Mouse (Mus musculus) retina, embryonic 14.5 days (tissue): ENCODE measurements around the gene BC049715.

Experiments used
- DNase-seq: peaks from one replicate; pipeline ENCODE4 v3.0.0-alpha.2; 2015; ENCODE audit warnings: low spot score

BC049715 gene

DNA sequence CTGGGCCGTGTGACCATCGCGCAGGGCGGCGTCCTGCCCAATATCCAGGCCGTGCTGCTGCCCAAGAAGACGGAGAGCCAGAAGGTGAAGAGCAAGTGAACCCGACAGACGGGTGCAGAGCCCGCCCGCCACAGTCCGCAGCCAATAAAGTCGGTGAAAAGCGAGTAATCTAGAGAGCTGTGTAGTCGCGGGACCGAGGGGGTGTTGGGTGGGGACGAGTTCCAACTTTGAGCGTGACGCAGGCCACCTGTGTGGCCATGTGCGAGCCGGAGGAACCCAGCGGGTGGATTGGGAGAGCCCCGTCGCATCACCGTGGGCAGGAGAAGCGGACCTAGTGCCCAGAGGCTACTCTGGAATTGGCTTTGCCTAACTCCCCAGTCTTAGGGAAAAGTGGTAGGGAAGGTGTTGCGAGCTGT is 18.8 kb upstream of the BC049715 start:
- peak; percentile 11 for DNase-seq

DNA sequence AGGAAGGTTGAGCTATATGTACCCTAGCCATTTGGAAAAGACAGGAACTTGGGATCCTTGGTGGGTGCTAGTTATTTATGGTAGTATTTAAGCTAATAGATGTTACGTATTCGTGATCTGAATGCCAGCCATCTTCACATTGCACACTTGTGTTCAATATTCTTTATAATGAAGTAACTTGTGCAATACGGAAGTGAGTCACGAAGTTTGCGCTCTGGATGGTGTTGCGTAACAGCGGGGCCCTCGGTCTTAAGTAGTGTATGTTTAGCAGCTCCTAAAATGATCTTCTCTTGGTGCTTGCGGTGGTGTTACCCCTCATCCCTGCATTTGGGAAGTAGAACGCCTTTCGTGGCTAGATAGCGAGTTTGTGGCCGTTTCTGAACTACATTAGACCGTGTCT is 18.3 kb upstream of the BC049715 start:
- no peak for DNase-seq

DNA sequence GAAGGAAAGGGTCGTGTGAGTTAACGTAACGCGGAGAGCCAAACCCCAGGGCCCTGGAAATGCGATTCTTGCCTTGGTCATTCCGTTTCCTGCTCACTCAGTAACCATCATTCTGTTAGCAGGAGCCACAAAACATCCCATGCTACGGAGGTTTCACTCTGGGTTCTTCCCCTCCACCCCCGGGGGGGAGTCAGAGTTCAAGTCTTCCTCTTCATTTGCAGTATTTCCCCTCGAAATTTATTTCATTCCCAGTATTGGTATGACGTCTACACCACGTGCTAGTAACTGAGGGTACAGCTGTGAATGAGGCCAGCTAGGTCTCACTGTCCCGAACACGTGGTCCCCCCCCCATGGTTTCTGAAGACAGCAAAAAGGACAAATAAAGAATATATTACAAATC is 17.8 kb upstream of the BC049715 start:
- DNase-seq, result no peak

DNA sequence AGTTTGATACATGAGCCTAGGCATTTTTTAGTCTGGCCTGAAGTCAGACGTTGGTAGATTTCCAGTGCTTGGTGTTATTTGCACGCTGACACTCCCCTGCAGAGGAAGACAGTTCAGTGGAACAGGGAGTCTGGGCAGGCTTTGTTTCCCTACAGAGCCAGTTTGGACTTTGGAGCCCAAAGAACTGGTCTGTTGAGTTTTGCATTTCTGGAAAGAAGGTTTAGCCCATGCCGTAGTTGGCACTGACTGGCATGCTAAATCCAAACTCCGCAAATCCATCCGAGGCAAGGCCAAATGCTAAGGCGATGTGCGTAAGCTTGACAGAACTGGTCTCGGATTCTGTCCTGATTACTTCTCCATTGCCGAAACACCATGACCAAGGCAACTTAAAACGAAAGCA is 16.2 kb upstream of the BC049715 start:
- DNase-seq, result no peak

DNA sequence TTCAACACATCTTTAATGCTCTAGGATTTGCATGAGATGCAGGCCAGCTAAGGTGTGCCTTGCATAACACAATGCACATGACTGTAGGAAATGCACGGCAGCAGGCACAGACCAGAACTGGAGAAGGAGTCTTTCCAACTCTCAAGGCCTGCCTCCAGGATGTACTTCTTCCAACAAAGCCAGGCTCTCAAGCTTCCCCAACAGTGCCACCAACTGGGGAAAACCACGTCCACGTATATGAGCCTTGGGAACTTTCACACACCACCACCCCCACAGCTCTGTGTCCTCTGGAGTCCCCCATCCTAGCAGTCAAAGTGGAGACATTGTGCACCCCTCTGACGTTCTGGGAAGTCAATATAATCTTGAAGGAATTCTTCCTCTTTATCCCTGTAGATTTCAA is 14.3 kb upstream of the BC049715 start:
- DNase-seq, result no peak

DNA sequence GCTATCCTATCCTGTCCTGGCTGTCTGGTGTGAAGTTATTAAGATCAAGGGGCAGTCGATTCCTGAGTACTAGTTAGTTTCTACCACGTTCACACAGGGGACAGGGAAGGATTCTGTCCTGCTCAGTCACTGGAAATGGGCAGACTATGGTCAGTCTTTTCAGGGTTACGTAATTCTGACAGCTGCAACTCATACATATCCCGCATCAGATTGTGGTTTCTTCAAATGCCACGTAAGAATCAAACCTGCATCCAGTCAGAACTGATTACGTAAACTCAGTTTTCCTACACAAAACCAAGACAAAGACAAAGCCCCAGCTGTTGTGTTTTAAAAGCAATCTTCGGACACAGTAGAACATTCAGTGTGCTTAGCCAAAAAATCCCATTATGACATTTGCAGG is 12.0 kb upstream of the BC049715 start:
- DNase-seq, result no peak

DNA sequence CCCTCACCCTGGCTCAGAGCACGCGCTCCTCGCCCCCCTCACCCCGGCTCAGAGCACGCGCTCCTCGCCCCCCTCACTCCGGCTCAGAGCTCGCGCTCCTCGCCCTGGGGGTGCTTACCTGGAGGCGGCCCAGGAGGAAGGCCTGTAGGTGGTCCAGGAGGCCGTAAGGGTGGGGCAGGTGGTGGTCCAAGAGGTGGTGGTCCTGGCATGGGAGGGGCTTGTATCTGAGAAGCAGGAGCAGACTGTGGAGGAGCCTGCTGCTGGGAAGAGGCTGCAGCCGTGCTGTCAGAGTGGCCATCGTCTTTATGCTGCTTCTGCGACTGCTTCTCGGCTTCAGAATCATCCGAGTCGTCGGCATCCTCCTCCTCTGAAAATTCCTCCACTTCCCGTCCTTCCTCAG is 10.6 kb upstream of the BC049715 start:
- no peak for DNase-seq

DNA sequence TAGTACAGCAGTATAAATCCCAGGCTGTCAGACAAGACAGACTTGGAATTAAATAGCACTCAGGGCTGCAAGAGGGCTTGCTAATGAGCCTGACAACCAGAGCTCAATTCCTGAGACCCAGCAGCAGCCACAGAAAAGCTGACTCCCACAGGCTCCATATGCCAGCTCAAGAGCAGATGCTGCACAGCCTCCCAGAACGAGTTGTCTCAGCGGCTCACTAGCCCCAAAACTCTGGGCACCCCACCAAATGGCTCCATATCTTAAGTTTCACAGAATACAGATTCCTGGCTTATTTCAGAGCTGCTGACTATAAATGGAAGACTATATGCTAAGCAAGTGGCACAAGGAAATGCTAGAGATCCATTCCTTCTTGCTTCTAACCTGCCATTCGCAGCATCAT is 9.9 kb upstream of the BC049715 start:
- no peak for DNase-seq

DNA sequence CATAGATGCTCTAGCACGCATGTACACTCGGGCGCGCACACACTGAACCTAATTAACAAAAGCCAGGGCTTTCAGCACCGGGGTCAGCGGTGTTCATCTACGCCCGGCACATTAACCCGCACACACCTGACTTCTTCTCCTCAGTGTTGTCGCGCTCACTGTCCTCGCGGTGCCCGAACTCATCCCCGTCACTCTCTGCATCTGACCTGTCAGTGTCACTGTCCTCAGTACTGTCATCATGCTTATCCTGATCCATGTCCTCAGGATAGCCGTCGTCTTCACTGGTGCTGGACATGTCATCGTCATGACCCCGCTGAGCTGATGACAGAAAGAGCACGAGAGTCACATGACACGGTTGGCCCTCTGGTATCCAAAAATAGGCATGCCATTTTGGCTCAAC is 7.0 kb upstream of the BC049715 start:
- DNase-seq, result no peak

DNA sequence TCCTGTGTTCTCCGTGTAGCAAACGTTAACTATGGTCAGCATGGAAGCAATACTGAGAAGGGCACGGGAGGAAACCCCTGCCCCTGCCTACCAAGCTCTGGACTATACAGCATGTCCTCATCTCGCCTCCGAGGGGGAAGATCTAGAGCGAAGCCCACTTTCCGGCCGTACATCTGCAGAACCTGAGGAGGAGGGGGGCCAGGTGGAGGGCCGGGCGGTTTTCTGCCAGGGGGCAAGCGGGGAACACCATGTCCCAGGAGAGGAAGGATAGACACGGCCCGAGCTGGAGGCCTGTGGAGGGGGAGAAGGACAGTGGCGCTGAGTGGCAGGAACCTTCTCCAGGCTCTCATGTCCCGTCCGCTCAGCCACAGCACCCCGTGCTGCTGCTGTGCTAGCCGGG is 6.3 kb upstream of the BC049715 start:
- no peak for DNase-seq

DNA sequence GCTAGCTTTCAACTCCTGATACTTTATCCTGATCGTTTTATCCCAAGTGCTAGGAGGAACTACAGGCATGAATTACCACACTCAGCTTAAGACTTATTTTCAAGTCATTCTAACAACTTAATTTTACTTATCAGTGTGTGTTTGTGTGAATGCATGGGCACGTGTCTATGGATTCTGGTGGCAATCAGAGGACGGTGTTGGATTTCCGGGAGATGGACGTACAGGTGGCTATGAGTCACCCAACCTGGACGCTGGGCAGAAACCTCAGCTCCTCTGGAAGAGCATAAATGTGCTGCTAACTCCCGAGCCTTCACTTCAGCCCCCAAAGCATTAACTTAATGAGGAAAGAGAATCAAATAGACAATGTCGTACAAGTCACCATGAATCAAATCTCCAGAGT is 2.4 kb upstream of the BC049715 start:
- no peak for DNase-seq

DNA sequence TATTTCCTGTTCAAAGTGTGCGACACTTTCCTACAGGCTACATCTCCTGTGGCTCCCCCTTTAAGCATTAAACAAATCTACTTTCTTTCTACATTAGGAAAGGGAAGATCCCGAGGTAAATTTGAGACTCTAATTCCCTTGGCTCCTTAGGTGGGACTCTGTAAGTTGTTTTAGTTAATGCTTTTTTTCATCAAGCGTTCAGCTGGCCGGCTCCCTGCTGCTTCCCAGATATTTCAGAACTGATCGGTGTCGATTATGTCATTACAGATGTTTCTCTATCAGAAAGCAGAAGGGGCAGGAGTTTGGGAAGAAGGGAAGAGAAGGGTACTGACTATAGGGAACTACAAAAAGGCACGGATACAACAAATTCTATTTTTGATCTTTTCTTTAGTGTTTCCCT is 310 bp upstream of the BC049715 start:
- DNase-seq, result no peak

DNA sequence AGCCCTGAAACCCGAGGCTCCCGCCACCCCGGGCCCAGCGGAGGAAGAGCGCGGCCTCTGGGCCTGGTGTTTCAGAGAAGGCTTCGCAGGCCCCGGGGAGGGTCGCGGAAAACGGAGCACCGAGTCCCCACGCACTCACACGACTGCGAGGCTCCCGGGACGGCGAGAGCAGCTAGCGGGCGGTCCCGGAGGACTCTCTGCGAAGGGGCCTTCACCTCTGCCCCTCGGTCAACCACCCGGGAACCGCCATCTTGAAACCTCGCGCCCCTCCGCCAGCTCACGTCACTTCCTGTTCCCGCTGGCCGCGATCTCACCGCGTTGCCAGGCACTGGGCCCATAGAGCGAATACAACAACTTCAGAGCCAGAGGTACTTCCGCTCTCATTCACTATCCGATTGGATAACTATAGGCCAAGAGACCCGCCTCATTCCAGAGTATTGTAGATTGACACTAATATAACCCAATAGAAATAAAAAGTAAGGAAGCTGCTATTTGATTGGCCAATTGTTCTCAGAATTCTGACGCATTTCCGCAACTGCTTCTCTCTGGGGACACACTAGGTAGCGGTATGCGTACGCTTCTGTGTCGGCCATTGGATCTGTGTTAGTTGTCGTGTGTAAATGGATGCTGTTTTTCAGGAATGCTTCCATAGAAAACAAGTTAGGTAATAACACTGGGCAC is 595 bp downstream of the BC049715 start, which contains the start of gene Wbp11:
TSS of gene Wbp11 (minus strand) at position 353 of the 681 bp plus-strand sequence.
- peak; percentile 98 for DNase-seq

DNA sequence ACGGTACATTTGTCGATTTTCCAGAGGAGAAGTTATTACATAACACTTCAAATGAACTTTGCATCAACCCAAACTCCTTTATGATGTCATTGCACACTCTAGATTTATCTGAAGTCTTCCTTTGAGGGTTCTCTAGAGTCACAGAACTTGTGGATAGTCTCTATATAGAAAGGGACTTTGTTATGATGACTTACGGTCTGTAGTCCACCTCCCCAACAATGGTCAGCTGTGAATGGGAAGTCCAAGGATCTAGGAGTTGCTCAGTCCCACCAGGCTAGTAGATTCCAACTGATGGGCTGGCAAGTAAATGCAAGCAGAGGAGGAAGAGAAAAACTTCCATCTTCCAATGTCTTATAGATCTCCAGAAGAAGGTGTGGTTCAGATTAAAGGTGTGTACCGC is 1.3 kb downstream of the BC049715 start:
- DNase-seq, result no peak

DNA sequence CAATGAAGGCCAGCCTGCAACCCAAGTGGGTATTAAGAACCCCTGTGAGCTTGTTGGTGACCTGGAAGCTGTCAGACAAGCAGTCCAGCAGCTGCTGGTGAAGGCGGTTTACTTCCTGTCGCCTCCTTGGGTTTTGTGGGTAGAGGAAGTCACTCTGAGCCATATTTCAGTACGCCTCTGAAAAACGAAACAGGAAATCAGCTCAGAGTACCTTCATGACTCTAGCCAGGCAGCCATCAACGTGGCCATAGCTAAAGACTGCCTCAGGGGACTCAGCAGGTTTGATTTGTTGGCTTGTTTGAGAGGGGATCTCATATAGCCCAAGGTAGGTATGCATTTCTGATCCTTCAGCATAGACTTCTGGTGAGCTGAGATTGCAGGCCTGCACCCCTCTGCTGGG is 4.3 kb downstream of the BC049715 start:
- no peak for DNase-seq

DNA sequence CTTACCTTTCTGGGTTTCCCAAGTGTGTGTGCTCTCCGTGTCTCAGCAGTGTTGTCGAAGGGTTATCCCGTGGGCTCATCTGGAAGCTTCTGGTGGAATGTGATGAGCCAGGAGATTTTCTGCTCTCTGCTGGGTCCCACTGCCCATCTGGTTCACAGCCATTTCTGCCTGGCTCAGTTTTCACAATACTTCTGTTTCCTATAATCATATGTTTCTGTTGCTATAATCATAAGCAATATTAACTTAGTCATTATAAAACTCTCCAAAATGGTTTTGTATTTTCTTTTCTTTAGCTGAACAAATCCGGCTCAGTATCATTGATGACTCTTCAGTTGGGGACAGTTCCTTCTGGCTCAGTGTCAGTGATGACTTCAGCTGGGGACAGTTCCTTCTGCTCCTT is 7.9 kb downstream of the BC049715 start, which contains the start of gene Smco3:
TSS of gene Smco3 (minus strand) at position 101 of the 400 bp plus-strand sequence.
- no peak for DNase-seq

DNA sequence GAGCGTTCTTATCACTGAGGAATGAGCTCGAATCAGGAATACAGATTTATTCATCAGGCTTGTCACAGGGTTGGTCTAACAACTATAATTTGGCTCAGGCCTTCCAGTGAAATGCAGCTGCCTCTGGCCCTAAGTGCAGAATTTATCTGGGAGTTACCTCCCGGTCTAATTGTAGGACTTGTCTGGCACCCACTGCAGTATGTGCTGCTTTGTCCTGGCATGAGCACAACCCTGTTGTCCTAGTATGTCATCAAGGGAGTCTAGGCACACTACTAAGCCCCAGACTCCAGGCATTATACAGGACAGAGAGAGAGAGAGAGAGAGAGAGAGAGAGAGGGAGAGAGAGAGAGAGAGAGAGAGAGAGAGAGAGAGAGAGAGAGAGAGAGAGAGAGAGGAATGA is 9.9 kb downstream of the BC049715 start:
- no peak for DNase-seq

DNA sequence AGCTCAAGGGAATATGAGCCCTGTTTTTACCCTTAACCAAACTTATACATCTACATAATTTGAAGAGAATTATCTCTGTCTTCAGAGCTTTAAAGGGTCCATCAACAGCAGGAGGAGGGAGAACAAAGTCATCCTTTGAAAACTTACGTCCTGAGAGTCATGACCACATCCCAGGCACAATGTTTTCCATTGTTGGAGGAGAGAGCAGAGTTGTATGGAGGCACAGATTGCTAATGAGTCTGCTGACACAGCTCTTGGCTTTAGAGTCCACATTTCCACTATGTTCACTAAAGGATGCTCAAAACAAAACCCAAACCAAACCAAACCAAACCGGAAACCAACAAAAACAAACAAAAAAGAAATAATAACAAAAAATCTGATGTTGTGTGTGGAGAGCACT is 17.5 kb downstream of the BC049715 start:
- DNase-seq, result no peak

DNA sequence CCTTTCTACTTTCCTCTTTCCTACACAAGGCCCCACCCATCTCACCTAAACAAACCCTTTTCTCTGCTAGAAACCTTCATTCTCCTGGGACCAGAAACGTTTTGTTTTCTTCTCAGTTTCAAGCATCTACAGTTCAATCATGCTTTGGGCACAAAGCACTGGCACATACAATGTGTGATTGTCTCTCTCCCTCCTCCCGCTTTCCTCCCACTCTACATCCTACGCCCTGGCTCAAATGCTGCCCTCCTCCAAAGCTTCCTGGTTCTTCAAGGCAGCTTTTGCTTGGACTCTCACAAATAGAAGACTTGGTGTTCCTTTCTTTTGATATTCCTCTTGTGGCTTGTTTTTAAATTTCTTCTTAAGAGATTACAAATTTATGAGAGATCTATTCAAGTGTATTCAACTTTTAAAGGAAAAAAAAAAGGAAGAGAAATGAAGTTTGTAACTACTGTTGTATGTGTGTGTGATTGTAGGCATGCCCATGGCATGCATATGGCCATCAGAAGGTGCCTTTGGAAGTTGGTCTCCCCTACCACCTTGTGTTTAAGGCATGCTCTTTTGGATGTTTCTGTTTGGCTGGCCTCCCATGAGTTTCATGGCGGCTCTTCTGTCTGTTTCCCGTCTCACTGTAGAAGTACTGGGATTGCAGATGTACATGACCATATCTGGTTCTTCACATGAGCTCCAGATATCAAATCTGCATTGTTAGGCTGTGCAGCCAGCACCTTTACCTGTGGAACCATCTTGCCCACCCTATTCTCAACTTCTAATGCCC is 18.5 kb downstream of the BC049715 start:
- DNase-seq, result no peak

DNA sequence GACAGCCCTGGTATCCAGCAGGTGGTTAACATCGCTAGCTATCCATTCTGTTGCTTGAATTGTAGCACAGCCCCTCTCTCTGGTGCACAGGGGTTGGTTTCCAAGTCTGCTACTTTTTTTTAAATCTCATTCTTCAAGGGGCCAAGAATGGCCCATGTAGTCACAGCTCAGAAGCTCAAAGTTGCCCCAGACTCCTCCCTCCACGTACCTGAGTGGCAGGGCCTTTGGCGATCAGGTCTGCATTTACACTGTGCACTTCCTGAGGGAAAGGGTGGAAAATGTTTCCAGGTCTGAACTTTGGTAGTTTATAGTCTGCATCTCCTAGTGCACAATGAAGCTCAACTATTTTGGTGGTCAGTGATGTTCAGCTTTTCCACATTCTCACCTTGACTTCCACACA is 19.8 kb downstream of the BC049715 start:
- DNase-seq, result no peak

DNA sequence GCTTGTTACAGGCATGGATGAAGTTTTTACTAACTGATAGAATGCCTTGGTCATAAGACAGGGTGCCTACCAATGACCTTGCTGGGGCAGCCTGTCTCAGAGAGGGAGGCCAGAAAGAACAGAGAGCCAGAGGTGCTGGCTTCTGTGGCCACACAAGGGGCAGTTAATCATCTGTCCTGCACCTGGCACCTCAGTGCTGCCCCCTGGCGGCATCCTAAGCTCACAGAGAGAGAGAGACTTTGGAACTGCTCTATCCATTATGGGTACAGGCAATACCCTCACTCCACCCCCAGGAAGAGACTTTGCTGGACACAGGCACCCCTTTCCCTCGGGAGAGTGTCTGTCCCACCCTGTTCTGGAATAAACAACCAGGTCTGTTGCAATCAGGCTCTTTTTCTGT is 20.4 kb downstream of the BC049715 start:
- no peak for DNase-seq

DNA sequence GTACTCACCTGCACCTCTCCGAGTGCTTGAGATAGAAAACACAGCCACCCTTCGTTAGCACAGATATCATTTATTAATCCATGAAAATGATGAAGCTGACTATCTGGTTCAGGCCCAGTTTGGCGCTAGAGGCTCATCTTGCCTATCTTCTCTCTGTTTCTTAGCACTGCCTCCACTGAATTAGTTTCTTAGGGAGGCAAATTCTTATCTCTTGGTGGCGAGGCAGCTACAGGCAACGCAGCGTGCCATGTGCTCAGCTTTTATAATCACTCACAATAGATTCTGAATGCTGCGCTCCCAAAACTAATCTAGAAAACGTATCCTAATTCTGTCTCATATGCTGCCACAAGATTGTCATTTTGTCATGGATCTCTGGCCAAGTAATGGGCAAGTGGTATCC is 21.0 kb downstream of the BC049715 start:
- DNase-seq, result no peak

DNA sequence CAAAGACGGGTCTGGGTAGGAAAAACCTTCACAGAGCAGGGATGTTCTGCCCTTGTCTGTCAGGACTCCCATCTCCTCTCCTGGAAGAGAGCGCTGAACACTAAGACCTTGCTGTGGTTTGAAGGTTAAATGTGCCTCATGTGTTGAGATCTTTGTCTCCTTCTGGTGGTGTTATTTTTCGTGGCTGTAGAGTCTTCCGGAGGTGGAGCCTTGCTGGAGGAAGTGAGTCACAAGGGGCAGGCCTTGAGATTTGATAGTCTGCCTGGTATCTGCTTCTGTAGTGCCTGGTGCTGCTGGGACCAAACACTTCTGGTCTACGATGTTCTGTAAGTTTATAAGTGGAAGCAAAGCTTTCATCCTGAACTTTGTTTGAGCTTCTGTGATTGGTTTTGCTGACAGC is 21.5 kb downstream of the BC049715 start:
- no peak for DNase-seq

DNA sequence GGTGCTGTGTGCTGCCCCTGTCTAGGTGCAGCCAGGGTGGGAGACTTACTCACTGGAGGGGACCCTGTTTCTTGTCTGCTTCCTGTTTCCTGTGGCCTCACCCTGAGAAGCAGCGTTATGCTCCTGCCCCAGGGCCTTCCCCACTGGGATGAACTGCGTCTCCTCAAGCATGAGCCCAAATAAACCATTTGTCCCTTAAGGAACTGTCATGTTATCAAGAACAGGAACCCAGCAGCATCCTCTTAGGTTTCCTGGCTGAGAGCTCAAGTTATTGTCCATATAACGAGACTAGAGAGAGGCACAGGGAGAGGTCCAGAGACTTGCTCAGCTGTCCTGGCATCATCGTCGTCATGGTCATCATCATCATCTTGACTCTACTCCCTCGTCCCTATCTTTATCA is 22.8 kb downstream of the BC049715 start:
- no peak for DNase-seq
